Mouse (Mus musculus): ENCODE measurements around the gene Egln2. TPM values are rescaled to one million over a fixed set of nuclear protein-coding genes. Genes with fewer than 3 reads are reported as not detected.
A peak's percentile ranks its signal among the peaks of the same experiment; 100 is the strongest.

Egln2 gene
- polyA plus RNA-seq, 1 experiment from 2014 or later = 29.2 TPM

GRCm38 (mm10) chr7:27189271-27189931, 22.8 kb upstream of the Egln2 start:
- H3K27me3 ChIP-seq = no peaks in the 10 kb centered on the region
- H3K4me1 ChIP-seq (replicated peaks) = peaks cover 8% of the 10 kb centered on the region
- H3K9me3 ChIP-seq (replicated peaks) = no peaks in the 10 kb centered on the region
- ATAC-seq (ENCODE audit: insufficient read depth) = no peak
- 80% methylated on average over 10 of the region's 10 CpGs for WGBS (ENCODE audit: insufficient replicate concordance)
- H3K9ac ChIP-seq = no peak overlapping the region
- H3K4me2 ChIP-seq = no peak overlapping the region
- no peak overlapping the region for H3K27ac ChIP-seq (replicated peaks)
- peaks cover 98% of the 10 kb centered on the region for H3K36me3 ChIP-seq (replicated peaks)
- no peak overlapping the region for H3K4me3 ChIP-seq (replicated peaks)

DNA sequence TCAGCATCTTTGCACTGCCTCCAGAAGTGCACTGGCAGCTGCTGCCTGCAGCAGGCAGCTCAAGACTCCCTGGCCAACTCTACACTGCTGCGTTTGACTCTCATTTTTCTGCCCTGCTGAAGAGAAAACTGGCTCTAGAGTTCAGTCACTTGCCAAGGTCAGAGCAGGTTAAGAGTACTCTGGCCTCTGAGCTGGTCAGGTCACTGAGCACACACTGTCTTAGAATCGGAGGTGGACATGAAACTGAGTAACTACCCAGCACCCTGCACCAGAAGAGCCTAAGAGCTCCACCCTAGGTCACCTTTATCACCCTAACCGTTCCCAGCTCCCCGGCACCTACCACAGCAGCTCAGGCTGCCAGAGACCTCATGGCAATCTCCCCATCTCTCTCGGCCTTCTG, 19.4 kb upstream of the Egln2 start:
- H3K9ac ChIP-seq = no peak overlapping the region
- H3K27me3 ChIP-seq = no peaks in the 10 kb centered on the region
- peaks cover 4% of the 10 kb centered on the region; the same call in 1 of the 2 replicates for H3K4me1 ChIP-seq (replicated peaks)
- WGBS (ENCODE audit: insufficient replicate concordance) = 68% methylated on average over 5 of the region's 5 CpGs
- H3K36me3 ChIP-seq (replicated peaks) = peaks cover 69% of the 10 kb centered on the region
- H3K9me3 ChIP-seq (replicated peaks) = no peaks in the 10 kb centered on the region
- no peak overlapping the region for H3K4me2 ChIP-seq
- H3K27ac ChIP-seq (replicated peaks) = no peak overlapping the region
- no peak for ATAC-seq (ENCODE audit: insufficient read depth)
- H3K4me3 ChIP-seq (replicated peaks) = no peak overlapping the region

- Histone ChIP-seq H3K4me2 (no peak overlapping the region), H3K36me3 (replicated peaks) (peaks cover 59% of the 10 kb centered on the region), H3K9me3 (replicated peaks) (no peaks in the 10 kb centered on the region), H3K27me3 (no peaks in the 10 kb centered on the region), H3K9ac (no peak overlapping the region), H3K4me1 (replicated peaks) (peaks cover 10% of the 10 kb centered on the region), H3K27ac (replicated peaks) (no peak overlapping the region), H3K4me3 (replicated peaks) (no peak overlapping the region)
- ATAC-seq (ENCODE audit: insufficient read depth) = no peak
- 35% methylated on average over 3 of the region's 3 CpGs for WGBS (ENCODE audit: insufficient replicate concordance)
Measured at GRCm38 (mm10) chr7:27184964-27185363, 18.4 kb upstream of the Egln2 start.

DNA sequence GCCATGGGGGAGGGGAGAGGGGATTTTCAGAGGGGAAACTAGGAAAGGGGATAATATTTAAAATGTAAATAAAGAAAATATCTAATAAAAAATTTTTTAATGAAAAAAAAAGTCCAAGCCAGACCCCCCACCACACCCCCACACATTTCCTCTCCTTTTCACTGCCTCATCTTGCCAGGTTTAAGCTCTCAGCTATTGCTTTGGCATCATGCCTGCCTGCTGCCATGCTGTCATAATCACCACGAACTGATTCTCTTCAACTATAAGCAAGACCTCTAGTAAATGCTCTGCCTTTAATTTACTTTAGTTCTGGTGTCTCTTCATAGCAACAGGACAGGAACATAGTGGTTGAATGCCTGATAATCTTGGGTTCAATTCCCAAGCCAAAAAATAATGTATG, 15.9 kb upstream of the Egln2 start:
- WGBS (ENCODE audit: insufficient replicate concordance) = 57% methylated on average over 1 of the region's 1 CpGs
- H3K9ac ChIP-seq = no peak overlapping the region
- peaks cover 34% of the 10 kb centered on the region for H3K36me3 ChIP-seq (replicated peaks)

GRCm38 (mm10) chr7:27180837-27181695, 14.5 kb upstream of the Egln2 start, which contains the start of the genes Gm21983 and Mia:
Gm21983 (minus strand) TSS chr7:27181086.
Mia (minus strand) TSS chr7:27181157.
- H3K9ac ChIP-seq = no peak within 1 kb of the TSS
- no peak within 1 kb of the TSS for H3K4me3 ChIP-seq (replicated peaks)
- 0 out of 2 replicates have a peak within 1 kb of the TSS, but pooled peaks have one; percentile 58 for H3K27ac ChIP-seq (replicated peaks)
- H3K27me3 ChIP-seq = no peaks in the 10 kb centered on the region
- no peak within 1 kb of the TSS for H3K4me2 ChIP-seq
- 61% methylated on average over 14 of the region's 14 CpGs for WGBS (ENCODE audit: insufficient replicate concordance)
- H3K9me3 ChIP-seq (replicated peaks) = no peaks in the 10 kb centered on the region
- H3K4me1 ChIP-seq (replicated peaks) = peaks cover 33% of the 10 kb centered on the region
- peaks cover 20% of the 10 kb centered on the region for H3K36me3 ChIP-seq (replicated peaks)
- no peak for ATAC-seq (ENCODE audit: insufficient read depth)

More for the DNA sequence above, 15.9 kb upstream of the Egln2 start:
- no peak overlapping the region for H3K27ac ChIP-seq (replicated peaks)
- no peaks in the 10 kb centered on the region for H3K27me3 ChIP-seq
- H3K4me1 ChIP-seq (replicated peaks) = peaks cover 31% of the 10 kb centered on the region
- H3K4me2 ChIP-seq = no peak overlapping the region
- no peaks in the 10 kb centered on the region for H3K9me3 ChIP-seq (replicated peaks)
- ATAC-seq (ENCODE audit: insufficient read depth) = no peak
- H3K4me3 ChIP-seq (replicated peaks) = no peak overlapping the region

DNA sequence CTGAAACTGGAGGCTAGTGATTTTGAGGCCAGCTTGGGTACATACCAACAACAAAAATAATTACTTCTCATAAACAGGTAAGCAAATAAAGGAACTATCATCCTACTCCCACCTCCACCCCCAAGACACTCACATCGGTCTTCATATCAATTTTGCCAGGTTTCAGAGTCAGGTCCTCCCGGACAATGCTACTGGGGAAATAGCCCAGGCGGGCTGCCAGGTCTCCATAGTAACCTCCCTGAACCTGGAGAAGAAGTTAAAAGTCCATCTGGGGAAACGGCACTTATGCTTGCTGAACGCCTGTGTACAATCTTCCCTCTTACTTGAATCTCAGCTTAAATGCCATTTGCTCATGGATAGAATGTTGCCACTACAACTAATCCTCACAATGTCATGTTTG, 13.4 kb upstream of the Egln2 start:
- Histone ChIP-seq H3K4me2 (no peak overlapping the region), H3K4me3 (replicated peaks) (no peak overlapping the region), H3K36me3 (replicated peaks) (peaks cover 9% of the 10 kb centered on the region), H3K9me3 (replicated peaks) (no peaks in the 10 kb centered on the region), H3K27ac (replicated peaks) (0 out of 2 replicates have a peak overlapping the region, but pooled peaks have one; percentile 58), H3K9ac (no peak overlapping the region), H3K4me1 (replicated peaks) (peaks cover 33% of the 10 kb centered on the region), H3K27me3 (no peaks in the 10 kb centered on the region)
- WGBS (ENCODE audit: insufficient replicate concordance) = 62% methylated on average over 5 of the region's 5 CpGs
- ATAC-seq (ENCODE audit: insufficient read depth) = no peak

GRCm38 (mm10) chr7:27179217-27179918, 12.8 kb upstream of the Egln2 start:
- Histone ChIP-seq H3K27me3 (no peaks in the 10 kb centered on the region), H3K9ac (0 out of 2 replicates have a peak overlapping the region, but pooled peaks have one; percentile 39), H3K4me3 (replicated peaks) (peak overlapping the region; percentile 89), H3K36me3 (replicated peaks) (peaks cover 7% of the 10 kb centered on the region; the same call in 1 of the 2 replicates), H3K9me3 (replicated peaks) (no peaks in the 10 kb centered on the region), H3K27ac (replicated peaks) (peak overlapping the region; percentile 58), H3K4me2 (peak overlapping the region; percentile 80), H3K4me1 (replicated peaks) (peaks cover 33% of the 10 kb centered on the region)
- ATAC-seq (ENCODE audit: insufficient read depth) = no peak
- 44% methylated on average over 16 of the region's 16 CpGs for WGBS (ENCODE audit: insufficient replicate concordance)

GRCm38 (mm10) chr7:27178324-27179216, 12.0 kb upstream of the Egln2 start, which contains the start of gene Rab4b:
Rab4b (minus strand) TSS chr7:27178896.
- ATAC-seq (ENCODE audit: insufficient read depth) = peak; percentile 94
- WGBS (ENCODE audit: insufficient replicate concordance) = under 1% methylated on average over 53 of the region's 53 CpGs

GRCm38 (mm10) chr7:27177942-27178323, 11.3 kb upstream of the Egln2 start:
- Histone ChIP-seq H3K9me3 (replicated peaks) (no peaks in the 10 kb centered on the region), H3K27me3 (no peaks in the 10 kb centered on the region), H3K9ac (peak overlapping the region; percentile 69), H3K27ac (replicated peaks) (peak overlapping the region; percentile 91), H3K4me3 (replicated peaks) (peak overlapping the region; percentile 89), H3K36me3 (replicated peaks) (peaks cover 10% of the 10 kb centered on the region; the same call in 1 of the 2 replicates), H3K4me1 (replicated peaks) (peaks cover 33% of the 10 kb centered on the region), H3K4me2 (peak overlapping the region; percentile 80)
- ATAC-seq (ENCODE audit: insufficient read depth) = peak; percentile 4
- WGBS (ENCODE audit: insufficient replicate concordance) = 19% methylated on average over 4 of the region's 4 CpGs

More at GRCm38 (mm10) chr7:27178324-27179216, 12.0 kb upstream of the Egln2 start, which contains the start of gene Rab4b:
- no peaks in the 10 kb centered on the region for H3K9me3 ChIP-seq (replicated peaks)
- 0 out of 2 replicates have a peak, but pooled peaks cover 8% of the 10 kb centered on the region for H3K36me3 ChIP-seq (replicated peaks)
- peak within 1 kb of the TSS; percentile 69 for H3K9ac ChIP-seq
- H3K27ac ChIP-seq (replicated peaks) = peak within 1 kb of the TSS; percentile 91
- H3K4me3 ChIP-seq (replicated peaks) = peak within 1 kb of the TSS; percentile 89
- H3K4me2 ChIP-seq = peak within 1 kb of the TSS; percentile 80
- H3K27me3 ChIP-seq = no peaks in the 10 kb centered on the region
- peaks cover 33% of the 10 kb centered on the region for H3K4me1 ChIP-seq (replicated peaks)

DNA sequence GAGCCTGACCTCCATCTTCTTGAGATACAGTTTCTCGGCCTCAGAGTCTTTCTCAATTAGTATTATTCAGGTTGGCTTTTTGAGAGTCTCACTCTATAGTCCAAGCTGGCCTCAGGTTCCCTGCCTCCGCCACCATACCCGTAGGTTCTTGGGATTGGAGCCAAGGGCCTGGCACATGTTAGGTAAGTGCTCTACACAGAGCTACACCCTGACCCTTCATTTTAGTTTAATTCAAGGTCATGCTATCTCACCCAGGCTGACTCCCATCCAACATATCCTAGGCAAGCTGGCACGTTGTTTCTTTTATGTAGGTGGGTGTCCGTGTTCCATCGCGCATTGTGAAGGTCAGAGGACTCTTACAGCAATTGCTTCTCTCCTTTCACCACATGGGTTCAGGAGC, 8.3 kb upstream of the Egln2 start:
- Histone ChIP-seq H3K9me3 (replicated peaks) (no peaks in the 10 kb centered on the region), H3K27ac (replicated peaks) (no peak overlapping the region), H3K4me2 (no peak overlapping the region), H3K4me1 (replicated peaks) (peaks cover 22% of the 10 kb centered on the region), H3K36me3 (replicated peaks) (peaks cover 16% of the 10 kb centered on the region; the same call in 1 of the 2 replicates), H3K9ac (no peak overlapping the region), H3K4me3 (replicated peaks) (no peak overlapping the region), H3K27me3 (no peaks in the 10 kb centered on the region)
- WGBS (ENCODE audit: insufficient replicate concordance) = 85% methylated on average over 7 of the region's 7 CpGs
- ATAC-seq (ENCODE audit: insufficient read depth) = no peak
